Mouse (Mus musculus) liver, postnatal 0 days (tissue): Measurements from ENCODE around the gene Atpif1.
A peak's percentile ranks its signal among the peaks of the same experiment; 100 is the strongest.

ENCODE experiments used
- CTCF ChIP-seq: sonication (generic); IDR thresholded peaks from 2 replicates; pipeline ENCODE4 v1.5.1; 2016; ENCODE audit warnings: antibody characterized with exemption, low read depth
- EP300 ChIP-seq: IDR thresholded peaks from 2 replicates; pipeline ENCODE4 v1.6.1; 2016; ENCODE audit warnings: antibody characterized with exemption, low read depth, mild to moderate bottlenecking

GRCm38 (mm10) chr4:132503344-132503743 is 30.1 kb downstream of the Atpif1 start:
- TF ChIP-seq CTCF (no peak), EP300 (peak; percentile 41; the same call in 1 of the 2 replicates)
